Mouse (Mus musculus) lung, postnatal 0 days (tissue): ENCODE results near the gene Prmt8. TPM values are rescaled to one million over a fixed set of nuclear protein-coding genes. Genes with fewer than 3 reads are reported as not detected.

Experiments used
- ATAC-seq: fragments of 200-750 bp; cut with Nextera tagmentation; 2 replicates; pipeline ENCODE4 v1.8.0; 2017; ENCODE audit warnings: moderate library complexity
- DNase-seq: peaks from one replicate; pipeline ENCODE4 v3.0.0-alpha.2; 2016; ENCODE audit warnings: low spot score
- H3K27ac ChIP-seq: fragments of 300-500 bp; sonication (generic); 2 replicates; pipeline ENCODE4 v1.5.1; 2014; ENCODE audit warnings: antibody characterized with exemption, mild to moderate bottlenecking, low read length, mixed read lengths
- H3K27me3 ChIP-seq: fragments of 300-500 bp; sonication (generic); replicated peaks from 2 replicates; pipeline ENCODE4 v1.6.1; 2014; ENCODE audit warnings: low read length, mixed read lengths; ENCODE audit not compliant: insufficient read depth
- H3K36me3 ChIP-seq: fragments of 300-500 bp; sonication (generic); 2 replicates; pipeline ENCODE4 v1.6.1; 2014; ENCODE audit warnings: low read length, mixed read lengths; ENCODE audit not compliant: insufficient read depth
- H3K4me1 ChIP-seq: fragments of 300-500 bp; sonication (generic); 2 replicates; pipeline ENCODE4 v1.6.1; 2014; ENCODE audit warnings: antibody characterized with exemption, low read depth, low read length, mixed read lengths; ENCODE audit not compliant: insufficient read depth
- H3K4me2 ChIP-seq: fragments of 300-500 bp; sonication (generic); replicated peaks from 2 replicates; pipeline ENCODE4 v1.6.1; 2014; ENCODE audit warnings: low read depth, mild to moderate bottlenecking, low read length, moderate library complexity, mixed read lengths
- H3K4me3 ChIP-seq: fragments of 300-500 bp; sonication (generic); 2 replicates; pipeline ENCODE4 v1.5.1; 2014; ENCODE audit warnings: low read depth, low read length
- H3K9ac ChIP-seq: fragments of 300-500 bp; sonication (generic); replicated peaks from 2 replicates; pipeline ENCODE4 v1.6.1; 2014; ENCODE audit warnings: low read depth, mild to moderate bottlenecking
- H3K9me3 ChIP-seq: fragments of 300-500 bp; sonication (generic); 2 replicates; pipeline ENCODE4 v1.6.1; 2016; ENCODE audit warnings: low read length, mixed read lengths
- CTCF ChIP-seq: IDR thresholded peaks from 2 replicates; pipeline ENCODE4 v1.5.1; 2016; ENCODE audit warnings: antibody characterized with exemption, mild to moderate bottlenecking
- EP300 ChIP-seq: IDR thresholded peaks from 2 replicates; pipeline ENCODE4 v1.6.1; 2016; ENCODE audit warnings: antibody characterized with exemption, mild to moderate bottlenecking, control low read depth
- WGBS: fragments of 180-500 bp; shearing (Covaris S2); extraction: QIAGEN DNeasy Blood & Tissue Kit; methylation state at CpG from one replicate; pipeline ENCODE4 v1.1.7; 2014; 5-methylcytosine and 5-hydroxymethylcytosine counted together
- polyA plus RNA-seq: library from polyadenylated mRNA; unstranded; fragments of >200 nt; fragmentation: Nextera tagmentation; extraction: Ambion mirVana; gene quantifications from 2 replicates; pipeline ENCODE4 v1.2.1, GENCODE M21; 2015

The Prmt8 gene
- polyA plus RNA-seq, 1 experiment from 2014 or later, result 0.80 TPM

- TF ChIP-seq EP300 (no peak), CTCF (no peak)
- H3K4me2 ChIP-seq, result no peak overlapping the region
- H3K36me3 ChIP-seq, result no peaks in the 10 kb centered on the region
- no peaks in the 10 kb centered on the region for H3K27me3 ChIP-seq
- no peaks in the 10 kb centered on the region for H3K4me1 ChIP-seq
- ATAC-seq (no peak), DNase-seq (no peak)
- no peak overlapping the region for H3K9ac ChIP-seq
- no peak overlapping the region for H3K4me3 ChIP-seq
- H3K9me3 ChIP-seq, result no peaks in the 10 kb centered on the region
- 42% methylated on average over 21 of the region's 21 CpGs for WGBS
- H3K27ac ChIP-seq, result no peak overlapping the region
Measured at GRCm38 (mm10) chr6:127717239-127718137, 51.8 kb downstream of the Prmt8 start.

DNA sequence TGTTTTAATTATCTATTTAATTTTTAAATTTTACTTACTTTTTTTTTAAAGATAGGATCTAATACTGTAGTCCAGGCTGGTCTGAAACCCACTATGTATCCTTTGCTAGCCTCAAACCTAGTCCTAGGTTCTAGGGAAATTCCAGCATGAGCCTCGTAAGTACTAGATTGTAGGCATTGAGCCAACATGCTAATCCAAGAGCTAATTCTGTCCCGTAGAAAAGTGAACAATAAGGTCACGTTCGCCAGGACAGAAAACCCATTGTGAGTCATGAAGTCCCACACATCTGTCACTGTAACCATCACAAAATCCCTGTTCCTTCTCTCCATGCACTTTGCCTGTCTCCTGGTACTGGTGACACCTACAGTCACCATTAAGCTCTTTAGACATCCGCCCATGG, 53.8 kb downstream of the Prmt8 start:
- H3K4me1 ChIP-seq, result no peaks in the 10 kb centered on the region
- no peak overlapping the region for H3K4me2 ChIP-seq
- TF ChIP-seq CTCF, result no peak
- no peak for TF ChIP-seq EP300
- H3K9ac ChIP-seq, result no peak overlapping the region
- no peaks in the 10 kb centered on the region for H3K27me3 ChIP-seq
- ATAC-seq (no peak), DNase-seq (no peak)
- H3K9me3 ChIP-seq, result no peaks in the 10 kb centered on the region
- 58% methylated on average over 5 of the region's 5 CpGs for WGBS
- no peak overlapping the region for H3K27ac ChIP-seq
- no peaks in the 10 kb centered on the region for H3K36me3 ChIP-seq
- no peak overlapping the region for H3K4me3 ChIP-seq

DNA sequence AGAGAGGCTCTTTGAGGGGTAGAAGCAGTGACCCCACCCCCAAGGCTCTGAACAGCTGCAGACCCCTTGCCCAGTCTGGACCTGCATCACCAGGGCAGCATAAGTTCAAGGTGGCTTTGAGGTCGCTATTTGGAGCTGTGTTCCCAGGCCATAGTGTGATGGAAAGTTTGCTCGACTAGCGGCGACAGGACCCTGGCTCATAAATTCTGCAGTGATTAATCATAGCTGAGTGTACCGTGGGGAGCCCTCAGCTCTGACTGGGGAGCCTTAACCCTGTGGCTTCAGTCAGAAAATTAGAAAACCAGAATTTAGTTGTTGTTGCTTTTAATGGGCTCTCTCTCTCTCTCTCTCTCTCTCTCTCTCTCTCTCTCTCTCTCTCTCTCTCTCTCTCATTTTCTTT, 54.4 kb downstream of the Prmt8 start:
- DNase-seq, result no peak
- TF ChIP-seq EP300 (no peak), CTCF (no peak)
- WGBS, result 60% methylated on average over 5 of the region's 5 CpGs
- no peak for ATAC-seq
- Histone ChIP-seq H3K9me3 (no peaks in the 10 kb centered on the region), H3K4me3 (no peak overlapping the region), H3K9ac (no peak overlapping the region), H3K4me1 (no peaks in the 10 kb centered on the region), H3K4me2 (no peak overlapping the region), H3K27me3 (no peaks in the 10 kb centered on the region), H3K27ac (no peak overlapping the region), H3K36me3 (no peaks in the 10 kb centered on the region)

DNA sequence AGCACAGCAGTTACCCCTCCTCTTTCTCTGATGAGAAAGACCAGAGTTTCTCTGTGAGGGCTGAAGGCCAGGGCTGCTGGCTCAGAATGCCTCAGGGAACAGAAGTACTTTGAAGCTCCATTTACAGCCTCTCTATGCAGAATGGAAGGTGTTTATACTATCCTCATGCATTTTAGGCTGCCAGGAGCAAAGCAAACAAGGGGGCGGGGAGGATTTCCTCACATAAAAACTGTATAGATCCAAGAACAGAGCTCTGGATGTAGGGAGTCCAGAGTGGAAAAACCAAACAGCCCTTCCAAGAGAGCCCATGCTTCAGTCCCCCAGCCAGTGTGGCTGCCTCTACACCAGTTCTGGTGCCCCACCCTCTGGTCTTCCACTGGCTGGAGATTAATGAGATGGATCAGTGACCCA, 61.0 kb downstream of the Prmt8 start:
- ATAC-seq, result no peak
- WGBS, result 32% methylated on average over 1 of the region's 1 CpGs
- Histone ChIP-seq H3K27ac (no peak overlapping the region), H3K4me2 (no peak overlapping the region), H3K27me3 (no peaks in the 10 kb centered on the region), H3K9me3 (no peaks in the 10 kb centered on the region), H3K4me1 (no peaks in the 10 kb centered on the region), H3K4me3 (no peak overlapping the region), H3K36me3 (no peaks in the 10 kb centered on the region), H3K9ac (no peak overlapping the region)
- TF ChIP-seq EP300, result no peak
- TF ChIP-seq CTCF, result no peak
- no peak for DNase-seq

DNA sequence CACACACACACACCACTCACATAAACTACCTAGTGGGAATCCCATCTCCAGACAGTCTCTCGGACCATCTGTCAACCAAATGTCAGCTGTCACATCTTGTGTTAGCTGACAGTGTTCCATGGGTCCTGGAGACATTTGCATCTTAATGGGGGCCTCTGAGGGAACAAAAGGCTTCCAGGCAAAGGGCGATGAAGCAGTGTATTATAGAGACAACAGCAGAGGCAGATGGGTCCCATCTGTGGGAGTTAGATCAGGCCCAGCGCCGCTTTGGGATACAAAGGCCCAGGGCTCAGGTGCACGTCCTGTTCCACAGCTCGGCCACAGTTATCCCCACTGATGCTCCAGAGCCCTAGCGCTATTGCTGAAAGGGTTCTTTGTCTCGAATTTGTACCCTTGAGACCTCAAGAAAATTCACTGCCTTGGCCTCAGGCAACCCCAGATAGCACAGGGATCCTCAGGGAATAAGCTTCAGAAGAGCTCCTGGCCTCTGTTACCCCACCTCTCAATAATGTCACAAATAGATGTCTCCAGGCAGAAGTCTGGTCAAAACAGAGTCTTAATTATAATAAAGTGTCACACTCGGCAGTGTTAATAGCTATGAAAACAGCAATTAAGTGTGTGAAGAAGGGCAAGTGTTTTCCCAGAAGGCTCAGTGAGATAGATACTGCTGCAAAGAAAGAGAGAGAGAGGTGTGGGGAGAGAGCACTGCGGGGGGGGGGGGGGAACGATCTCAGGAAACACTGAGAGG, 68.1 kb downstream of the Prmt8 start:
- H3K9ac ChIP-seq, result no peak overlapping the region
- H3K4me1 ChIP-seq, result no peaks in the 10 kb centered on the region
- no peaks in the 10 kb centered on the region for H3K36me3 ChIP-seq
- no peaks in the 10 kb centered on the region for H3K27me3 ChIP-seq
- no peak for ATAC-seq
- no peak overlapping the region for H3K4me2 ChIP-seq
- no peak overlapping the region for H3K27ac ChIP-seq
- no peaks in the 10 kb centered on the region for H3K9me3 ChIP-seq
- DNase-seq, result no peak
- TF ChIP-seq CTCF (no peak), EP300 (no peak)
- no peak overlapping the region for H3K4me3 ChIP-seq
- 55% methylated on average over 9 of the region's 11 CpGs for WGBS

- Histone ChIP-seq H3K4me3 (no peak overlapping the region), H3K27ac (no peak overlapping the region), H3K9me3 (no peaks in the 10 kb centered on the region), H3K36me3 (no peaks in the 10 kb centered on the region), H3K27me3 (no peaks in the 10 kb centered on the region), H3K4me2 (no peak overlapping the region), H3K9ac (no peak overlapping the region), H3K4me1 (no peaks in the 10 kb centered on the region)
- no peak for ATAC-seq
- TF ChIP-seq CTCF (no peak), EP300 (no peak)
- no peak for DNase-seq
- 86% methylated on average over 7 of the region's 7 CpGs for WGBS
Measured at GRCm38 (mm10) chr6:127693681-127694080, 75.6 kb downstream of the Prmt8 start.
